Mouse (Mus musculus): ENCODE results near the gene Clcn2. TPM values are rescaled to one million over a fixed set of nuclear protein-coding genes. Genes with fewer than 3 reads are reported as not detected.
A peak's percentile ranks its signal among the peaks of the same experiment; 100 is the strongest.

Gene Clcn2
- polyA plus RNA-seq, 1 experiment from 2014 or later, result 20.8 TPM

DNA sequence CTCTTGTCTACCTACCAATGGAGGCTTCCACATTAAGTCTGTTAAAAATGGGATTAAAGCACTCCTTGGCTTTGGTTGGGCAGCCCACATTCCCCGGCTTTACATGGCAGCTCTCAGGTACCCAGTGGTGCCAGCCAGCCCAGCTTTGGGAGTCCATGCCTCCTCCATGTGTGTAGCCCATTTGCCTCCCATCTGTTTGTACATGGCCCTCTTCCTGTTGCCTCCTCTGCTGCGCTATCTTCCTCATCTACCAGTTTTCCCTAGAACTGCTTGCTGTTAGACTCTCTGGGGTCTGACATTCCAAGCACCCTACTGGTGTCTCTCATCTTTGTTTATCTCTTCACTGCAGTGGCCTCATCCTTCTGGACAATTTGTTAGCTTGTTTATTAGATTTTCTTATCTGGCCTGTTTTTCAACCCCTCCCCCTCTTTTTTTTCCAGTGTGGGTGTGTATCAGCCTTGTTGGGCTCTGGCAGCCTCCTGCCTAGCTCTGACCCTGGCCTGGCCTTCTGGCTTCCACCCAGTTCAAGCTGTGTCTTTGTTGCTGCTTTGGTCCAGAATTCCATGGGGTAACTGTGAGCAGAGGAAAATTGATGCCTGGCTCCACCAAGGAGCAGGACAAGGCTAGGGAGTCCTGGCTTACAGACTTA is 11.0 kb downstream of the Clcn2 start:
- WGBS, result 90% methylated on average over 2 of the region's 2 CpGs
- Histone ChIP-seq H3K27ac (ENCODE audit: low read length) (no peak overlapping the region), H3K27me3 (replicated peaks; ENCODE audit: control insufficient read depth, insufficient read depth, low read length) (no peaks in the 10 kb centered on the region), H3K36me3 (ENCODE audit: control insufficient read depth, insufficient read depth) (0 out of 2 replicates have a peak, but pooled peaks cover 5% of the 10 kb centered on the region), H3K9ac (replicated peaks; ENCODE audit: low read depth, low read length) (no peak overlapping the region), H3K9me3 (ENCODE audit: control insufficient read depth, low read length) (no peaks in the 10 kb centered on the region), H3K4me2 (ENCODE audit: low read length) (no peak overlapping the region), H3K4me3 (replicated peaks; ENCODE audit: low read length) (no peak overlapping the region), H3K4me1 (replicated peaks; ENCODE audit: control insufficient read depth, insufficient read depth, low read length) (peaks cover 10% of the 10 kb centered on the region)
- no peak for ATAC-seq

GRCm38 (mm10) chr16:20705786-20706185 is 11.8 kb downstream of the Clcn2 start:
- Histone ChIP-seq H3K27me3 (replicated peaks; ENCODE audit: control insufficient read depth, insufficient read depth, low read length) (no peaks in the 10 kb centered on the region), H3K4me1 (replicated peaks; ENCODE audit: control insufficient read depth, insufficient read depth, low read length) (peaks cover 10% of the 10 kb centered on the region), H3K4me2 (ENCODE audit: low read length) (no peak overlapping the region), H3K9ac (replicated peaks; ENCODE audit: low read depth, low read length) (no peak overlapping the region), H3K9me3 (ENCODE audit: control insufficient read depth, low read length) (no peaks in the 10 kb centered on the region), H3K36me3 (ENCODE audit: control insufficient read depth, insufficient read depth) (0 out of 2 replicates have a peak, but pooled peaks cover 5% of the 10 kb centered on the region), H3K27ac (ENCODE audit: low read length) (no peak overlapping the region), H3K4me3 (replicated peaks; ENCODE audit: low read length) (no peak overlapping the region)
- no peak for ATAC-seq
- WGBS, result 85% methylated on average over 3 of the region's 3 CpGs

- no peaks in the 10 kb centered on the region for H3K9me3 ChIP-seq (ENCODE audit: control insufficient read depth, low read length)
- H3K4me3 ChIP-seq (replicated peaks; ENCODE audit: low read length), result no peak overlapping the region
- H3K36me3 ChIP-seq (ENCODE audit: control insufficient read depth, insufficient read depth), result peaks cover 11% of the 10 kb centered on the region; the same call in 1 of the 2 replicates
- H3K27me3 ChIP-seq (replicated peaks; ENCODE audit: control insufficient read depth, insufficient read depth, low read length), result no peaks in the 10 kb centered on the region
- no peak overlapping the region for H3K9ac ChIP-seq (replicated peaks; ENCODE audit: low read depth, low read length)
- peaks cover 10% of the 10 kb centered on the region for H3K4me1 ChIP-seq (replicated peaks; ENCODE audit: control insufficient read depth, insufficient read depth, low read length)
- no peak overlapping the region for H3K27ac ChIP-seq (ENCODE audit: low read length)
- no peak overlapping the region for H3K4me2 ChIP-seq (ENCODE audit: low read length)
- no peak for ATAC-seq
- 77% methylated on average over 6 of the region's 6 CpGs for WGBS
Observed at GRCm38 (mm10) chr16:20703699-20704400, 13.7 kb downstream of the Clcn2 start.

- H3K9me3 ChIP-seq (ENCODE audit: control insufficient read depth, low read length), result no peaks in the 10 kb centered on the region
Observed at GRCm38 (mm10) chr16:20703071-20703470, 14.5 kb downstream of the Clcn2 start.

DNA sequence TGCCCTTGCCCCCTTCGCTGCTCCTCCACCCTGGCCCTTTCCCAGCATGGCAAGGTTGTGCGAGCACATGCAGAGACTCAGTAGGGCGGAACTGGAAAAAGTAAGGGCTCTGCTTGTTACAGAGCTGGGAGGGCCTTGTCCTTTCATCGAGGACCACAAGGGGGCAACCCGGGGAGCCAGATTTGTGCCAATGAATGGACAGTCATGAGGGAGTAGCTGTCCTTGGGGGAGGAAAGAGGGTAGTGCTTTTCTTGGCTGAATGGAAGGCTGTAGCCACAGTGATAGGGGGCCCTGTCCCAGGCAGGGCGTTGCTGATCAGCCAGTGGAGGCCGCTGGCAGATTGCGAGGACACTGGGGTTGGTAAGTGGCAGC is 15.0 kb downstream of the Clcn2 start:
- WGBS, result 3% methylated on average over 8 of the region's 8 CpGs
- Histone ChIP-seq H3K4me2 (ENCODE audit: low read length) (no peak overlapping the region), H3K27me3 (replicated peaks; ENCODE audit: control insufficient read depth, insufficient read depth, low read length) (no peaks in the 10 kb centered on the region), H3K9ac (replicated peaks; ENCODE audit: low read depth, low read length) (no peak overlapping the region), H3K9me3 (ENCODE audit: control insufficient read depth, low read length) (no peaks in the 10 kb centered on the region), H3K27ac (ENCODE audit: low read length) (no peak overlapping the region), H3K36me3 (ENCODE audit: control insufficient read depth, insufficient read depth) (peaks cover 11% of the 10 kb centered on the region; the same call in 1 of the 2 replicates), H3K4me3 (replicated peaks; ENCODE audit: low read length) (no peak overlapping the region), H3K4me1 (replicated peaks; ENCODE audit: control insufficient read depth, insufficient read depth, low read length) (peaks cover 10% of the 10 kb centered on the region)
- peak; percentile 41 for ATAC-seq

More at GRCm38 (mm10) chr16:20703071-20703470, 14.5 kb downstream of the Clcn2 start:
- Histone ChIP-seq H3K9ac (replicated peaks; ENCODE audit: low read depth, low read length) (no peak overlapping the region), H3K4me3 (replicated peaks; ENCODE audit: low read length) (no peak overlapping the region), H3K4me1 (replicated peaks; ENCODE audit: control insufficient read depth, insufficient read depth, low read length) (peaks cover 10% of the 10 kb centered on the region), H3K27me3 (replicated peaks; ENCODE audit: control insufficient read depth, insufficient read depth, low read length) (no peaks in the 10 kb centered on the region), H3K36me3 (ENCODE audit: control insufficient read depth, insufficient read depth) (peaks cover 11% of the 10 kb centered on the region; the same call in 1 of the 2 replicates), H3K27ac (ENCODE audit: low read length) (no peak overlapping the region), H3K4me2 (ENCODE audit: low read length) (no peak overlapping the region)
- WGBS, result 90% methylated on average over 10 of the region's 10 CpGs
- no peak for ATAC-seq

DNA sequence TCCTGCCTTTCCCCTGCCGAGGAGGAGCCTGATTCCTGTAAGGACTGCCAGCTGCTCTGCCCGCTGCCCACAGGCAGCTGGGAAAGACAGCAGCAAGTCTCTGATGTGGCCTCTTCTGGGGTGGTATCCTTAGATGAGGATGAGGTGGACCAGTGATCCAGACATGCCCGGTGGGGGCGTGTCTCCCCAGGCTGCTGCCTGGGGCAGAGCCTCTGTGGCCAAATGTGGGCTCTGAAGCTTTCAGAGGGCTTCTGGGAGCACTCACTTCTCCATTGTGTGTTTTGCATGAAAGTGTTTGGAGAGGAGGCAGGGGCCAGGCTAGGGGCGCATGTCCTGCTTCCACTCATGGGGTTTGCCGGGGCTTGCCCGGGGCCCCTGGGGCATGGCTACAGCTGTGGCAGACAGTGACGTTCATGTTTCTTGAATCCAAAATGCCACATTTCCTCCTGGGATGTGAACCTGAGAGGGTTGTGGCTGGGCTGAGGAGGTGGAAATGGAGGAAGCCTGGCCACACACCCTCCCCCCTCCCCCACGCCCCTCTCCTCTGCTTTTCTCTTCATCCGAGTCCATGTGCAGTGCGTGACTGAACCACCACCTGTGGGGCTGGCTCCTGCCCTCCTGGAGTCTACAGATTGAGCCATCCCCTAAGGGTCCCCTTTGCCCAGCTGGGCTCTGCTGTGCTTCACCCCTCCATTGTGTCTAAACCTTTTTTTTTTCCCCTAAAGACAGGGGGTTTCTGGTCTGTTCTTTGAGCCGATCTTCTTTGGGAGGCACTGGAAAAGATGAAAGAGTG is 15.6 kb downstream of the Clcn2 start:
- Histone ChIP-seq H3K27me3 (replicated peaks; ENCODE audit: control insufficient read depth, insufficient read depth, low read length) (no peaks in the 10 kb centered on the region), H3K27ac (ENCODE audit: low read length) (no peak overlapping the region), H3K4me3 (replicated peaks; ENCODE audit: low read length) (no peak overlapping the region), H3K9me3 (ENCODE audit: control insufficient read depth, low read length) (no peaks in the 10 kb centered on the region), H3K9ac (replicated peaks; ENCODE audit: low read depth, low read length) (peak overlapping the region; percentile 13; the same call in 1 of the 2 replicates), H3K36me3 (ENCODE audit: control insufficient read depth, insufficient read depth) (peaks cover 9% of the 10 kb centered on the region; the same call in 1 of the 2 replicates), H3K4me1 (replicated peaks; ENCODE audit: control insufficient read depth, insufficient read depth, low read length) (peaks cover 10% of the 10 kb centered on the region), H3K4me2 (ENCODE audit: low read length) (no peak overlapping the region)
- 12% methylated on average over 11 of the region's 12 CpGs for WGBS
- peak; percentile 5 for ATAC-seq

GRCm38 (mm10) chr16:20701316-20701715 is 16.2 kb downstream of the Clcn2 start:
- Histone ChIP-seq H3K27ac (ENCODE audit: low read length) (no peak overlapping the region), H3K4me1 (replicated peaks; ENCODE audit: control insufficient read depth, insufficient read depth, low read length) (peaks cover 14% of the 10 kb centered on the region), H3K4me2 (ENCODE audit: low read length) (no peak overlapping the region), H3K9me3 (ENCODE audit: control insufficient read depth, low read length) (no peaks in the 10 kb centered on the region), H3K36me3 (ENCODE audit: control insufficient read depth, insufficient read depth) (peaks cover 9% of the 10 kb centered on the region; the same call in 1 of the 2 replicates), H3K9ac (replicated peaks; ENCODE audit: low read depth, low read length) (no peak overlapping the region), H3K27me3 (replicated peaks; ENCODE audit: control insufficient read depth, insufficient read depth, low read length) (no peaks in the 10 kb centered on the region), H3K4me3 (replicated peaks; ENCODE audit: low read length) (no peak overlapping the region)
- WGBS, result 48% methylated on average over 7 of the region's 7 CpGs
- no peak; the same call in 1 of the 2 replicates for ATAC-seq

DNA sequence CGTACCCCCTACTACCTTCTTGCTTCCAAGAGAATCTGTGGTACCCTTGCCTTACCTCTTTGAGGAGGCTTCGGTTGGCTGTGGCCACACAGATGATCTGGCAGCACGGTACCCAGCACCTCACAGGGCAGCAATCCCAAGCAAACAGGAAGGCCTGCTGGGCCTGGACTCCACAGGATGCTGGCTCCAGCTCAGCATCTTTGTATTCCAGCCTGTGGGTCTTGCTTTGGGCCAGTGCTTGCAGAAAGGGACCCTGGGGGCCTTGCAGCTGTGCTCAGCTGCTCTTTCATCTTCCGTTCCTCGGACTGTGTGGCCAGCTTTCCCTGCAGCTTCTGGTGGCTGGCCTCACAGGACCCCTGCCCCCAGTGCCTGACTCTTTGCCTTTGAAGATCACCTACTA is 17.5 kb downstream of the Clcn2 start:
- Histone ChIP-seq H3K36me3 (ENCODE audit: control insufficient read depth, insufficient read depth) (peaks cover 9% of the 10 kb centered on the region; the same call in 1 of the 2 replicates), H3K27me3 (replicated peaks; ENCODE audit: control insufficient read depth, insufficient read depth, low read length) (no peaks in the 10 kb centered on the region), H3K9ac (replicated peaks; ENCODE audit: low read depth, low read length) (no peak overlapping the region), H3K4me1 (replicated peaks; ENCODE audit: control insufficient read depth, insufficient read depth, low read length) (peaks cover 24% of the 10 kb centered on the region), H3K9me3 (ENCODE audit: control insufficient read depth, low read length) (no peaks in the 10 kb centered on the region), H3K4me2 (ENCODE audit: low read length) (no peak overlapping the region), H3K27ac (ENCODE audit: low read length) (no peak overlapping the region), H3K4me3 (replicated peaks; ENCODE audit: low read length) (no peak overlapping the region)
- WGBS, result 37% methylated on average over 5 of the region's 5 CpGs
- no peak for ATAC-seq

- ATAC-seq, result no peak
- Histone ChIP-seq H3K9me3 (ENCODE audit: control insufficient read depth, low read length) (no peaks in the 10 kb centered on the region), H3K4me1 (replicated peaks; ENCODE audit: control insufficient read depth, insufficient read depth, low read length) (peaks cover 32% of the 10 kb centered on the region), H3K9ac (replicated peaks; ENCODE audit: low read depth, low read length) (no peak overlapping the region), H3K4me2 (ENCODE audit: low read length) (no peak overlapping the region), H3K4me3 (replicated peaks; ENCODE audit: low read length) (no peak overlapping the region), H3K27me3 (replicated peaks; ENCODE audit: control insufficient read depth, insufficient read depth, low read length) (no peaks in the 10 kb centered on the region), H3K36me3 (ENCODE audit: control insufficient read depth, insufficient read depth) (peaks cover 9% of the 10 kb centered on the region; the same call in 1 of the 2 replicates), H3K27ac (ENCODE audit: low read length) (no peak overlapping the region)
- 83% methylated on average over 5 of the region's 5 CpGs for WGBS
Observed at GRCm38 (mm10) chr16:20699266-20699665, 18.3 kb downstream of the Clcn2 start.
